Mouse (Mus musculus): ENCODE measurements at regions not wholly inside any gene's neighbourhood (a gene's known extent, or its start where the extent isn't known, plus 50 kb on each side); places are given as distances from the start of the nearest gene placed in this dataset.

GRCm38 (mm10) chr6:101464910-101465309 is 87.2 kb upstream of the Pdzrn3 start:
- 76% methylated on average over 1 of the region's 1 CpGs for WGBS
- H3K4me3 ChIP-seq (replicated peaks; ENCODE audit: insufficient read depth, low read depth, low read length): no peak overlapping the region
- no peak overlapping the region for H3K27ac ChIP-seq (ENCODE audit: insufficient read depth, low read length)
- DNase-seq: no peak
- no peaks in the 10 kb centered on the region for H3K4me1 ChIP-seq (ENCODE audit: control insufficient read depth, insufficient read depth, low read length)
- TF ChIP-seq CTCF (IDR thresholded peaks at IDR 0.05; ENCODE audit: borderline replicate concordance, insufficient read depth, low read depth, low read length) (no peak), POLR2A (IDR thresholded peaks at IDR 0.05; ENCODE audit: borderline replicate concordance, insufficient read depth, low read length) (no peak)
- H3K27me3 ChIP-seq (ENCODE audit: control insufficient read depth, insufficient read depth, low read length): no peaks in the 10 kb centered on the region

GRCm38 (mm10) chr6:101463812-101464320 is 86.2 kb upstream of the Pdzrn3 start:
- Histone ChIP-seq H3K4me1 (ENCODE audit: control insufficient read depth, insufficient read depth, low read length) (no peaks in the 10 kb centered on the region), H3K27ac (ENCODE audit: insufficient read depth, low read length) (no peak overlapping the region), H3K4me3 (replicated peaks; ENCODE audit: insufficient read depth, low read depth, low read length) (no peak overlapping the region), H3K27me3 (ENCODE audit: control insufficient read depth, insufficient read depth, low read length) (no peaks in the 10 kb centered on the region)
- DNase-seq: no peak
- WGBS: 48% methylated on average over 3 of the region's 3 CpGs
- TF ChIP-seq POLR2A (IDR thresholded peaks at IDR 0.05; ENCODE audit: borderline replicate concordance, insufficient read depth, low read length): no peak
- TF ChIP-seq CTCF (IDR thresholded peaks at IDR 0.05; ENCODE audit: borderline replicate concordance, insufficient read depth, low read depth, low read length): no peak

DNA sequence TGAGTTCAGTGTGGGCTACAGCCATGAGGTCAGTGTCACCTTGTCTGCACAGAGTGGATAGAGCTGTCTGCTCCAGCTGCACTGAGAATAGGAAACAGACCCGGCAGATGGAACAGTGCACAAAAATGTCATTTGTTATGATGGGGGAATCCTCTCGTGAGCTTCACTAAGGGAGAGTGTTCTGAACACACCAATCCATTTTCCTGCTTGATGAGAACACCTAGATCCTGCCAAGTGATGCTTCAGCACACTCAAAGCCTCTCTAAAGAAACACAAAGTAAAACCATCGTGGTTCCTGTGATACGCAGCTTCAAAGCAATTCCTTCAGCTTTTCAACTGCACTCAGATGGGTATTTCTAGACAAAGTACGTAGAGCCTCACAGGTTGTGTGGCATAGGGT is 69.0 kb upstream of the Pdzrn3 start:
- DNase-seq: no peak
- H3K27ac ChIP-seq (ENCODE audit: insufficient read depth, low read length): no peak overlapping the region
- WGBS: 83% methylated on average over 5 of the region's 5 CpGs

GRCm38 (mm10) chr6:101446316-101446715 is 68.6 kb upstream of the Pdzrn3 start:
- H3K27me3 ChIP-seq (ENCODE audit: control insufficient read depth, insufficient read depth, low read length): no peaks in the 10 kb centered on the region
- H3K4me3 ChIP-seq (replicated peaks; ENCODE audit: insufficient read depth, low read depth, low read length): no peak overlapping the region
- WGBS: 25% methylated on average over 2 of the region's 2 CpGs
- no peak overlapping the region for H3K27ac ChIP-seq (ENCODE audit: insufficient read depth, low read length)
- H3K4me1 ChIP-seq (ENCODE audit: control insufficient read depth, insufficient read depth, low read length): no peaks in the 10 kb centered on the region
- no peak for TF ChIP-seq CTCF (IDR thresholded peaks at IDR 0.05; ENCODE audit: borderline replicate concordance, insufficient read depth, low read depth, low read length)
- no peak for TF ChIP-seq POLR2A (IDR thresholded peaks at IDR 0.05; ENCODE audit: borderline replicate concordance, insufficient read depth, low read length)
- DNase-seq: no peak

More for the DNA sequence above, 69.0 kb upstream of the Pdzrn3 start:
- Histone ChIP-seq H3K4me1 (ENCODE audit: control insufficient read depth, insufficient read depth, low read length) (no peaks in the 10 kb centered on the region), H3K27me3 (ENCODE audit: control insufficient read depth, insufficient read depth, low read length) (no peaks in the 10 kb centered on the region), H3K4me3 (replicated peaks; ENCODE audit: insufficient read depth, low read depth, low read length) (no peak overlapping the region)
- TF ChIP-seq CTCF (IDR thresholded peaks at IDR 0.05; ENCODE audit: borderline replicate concordance, insufficient read depth, low read depth, low read length): no peak
- TF ChIP-seq POLR2A (IDR thresholded peaks at IDR 0.05; ENCODE audit: borderline replicate concordance, insufficient read depth, low read length): no peak

DNA sequence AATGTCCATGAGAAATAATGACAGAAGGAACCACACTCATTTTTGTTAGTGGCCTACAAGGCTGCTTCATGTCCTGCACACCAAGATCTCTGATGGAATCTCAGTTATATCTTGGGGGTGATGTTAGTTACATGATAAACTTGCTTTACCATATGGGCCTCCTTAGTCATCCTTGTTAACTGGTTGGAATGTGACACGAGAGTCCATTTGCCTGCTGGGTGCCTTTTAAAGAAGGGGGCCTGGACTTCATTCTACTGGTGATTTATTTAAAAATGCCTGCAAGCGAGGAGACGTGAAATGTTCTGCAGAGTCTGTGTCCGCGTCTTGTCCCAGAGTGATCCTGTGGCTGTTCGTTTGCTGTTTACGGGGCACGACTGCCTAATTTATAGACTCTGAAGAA is 55.1 kb upstream of the Pdzrn3 start:
- 83% methylated on average over 8 of the region's 8 CpGs for WGBS
- H3K4me3 ChIP-seq (replicated peaks; ENCODE audit: insufficient read depth, low read depth, low read length): no peak overlapping the region

DNA sequence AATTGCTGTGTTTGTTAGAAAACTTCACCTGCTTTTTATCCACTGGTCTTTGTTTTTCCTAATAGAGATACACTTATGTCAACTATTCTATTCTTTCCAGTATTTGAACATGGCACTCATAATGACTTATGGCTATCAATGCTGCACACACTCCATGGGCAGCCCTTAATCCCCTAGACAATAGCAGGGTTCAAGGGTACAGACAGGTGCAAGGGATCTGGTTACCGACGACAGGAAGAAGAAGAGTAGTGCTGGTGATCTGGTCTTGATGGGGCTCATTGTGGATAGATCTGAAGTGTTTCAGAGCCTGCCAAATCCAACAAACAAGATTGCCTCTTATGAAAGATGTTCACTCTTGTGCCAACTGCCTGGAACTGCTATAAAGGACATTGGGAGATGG is 51.9 kb upstream of the Pdzrn3 start:
- Histone ChIP-seq H3K4me3 (replicated peaks; ENCODE audit: insufficient read depth, low read depth, low read length) (no peak overlapping the region), H3K4me1 (ENCODE audit: control insufficient read depth, insufficient read depth, low read length) (no peaks in the 10 kb centered on the region), H3K27me3 (ENCODE audit: control insufficient read depth, insufficient read depth, low read length) (no peaks in the 10 kb centered on the region), H3K27ac (ENCODE audit: insufficient read depth, low read length) (no peak overlapping the region)
- TF ChIP-seq CTCF (IDR thresholded peaks at IDR 0.05; ENCODE audit: borderline replicate concordance, insufficient read depth, low read depth, low read length) (no peak), POLR2A (IDR thresholded peaks at IDR 0.05; ENCODE audit: borderline replicate concordance, insufficient read depth, low read length) (no peak)
- WGBS: 37% methylated on average over 2 of the region's 2 CpGs
- DNase-seq: no peak

More for the DNA sequence above, 55.1 kb upstream of the Pdzrn3 start:
- H3K4me1 ChIP-seq (ENCODE audit: control insufficient read depth, insufficient read depth, low read length): no peaks in the 10 kb centered on the region
- no peak for DNase-seq
- no peaks in the 10 kb centered on the region for H3K27me3 ChIP-seq (ENCODE audit: control insufficient read depth, insufficient read depth, low read length)
- no peak for TF ChIP-seq POLR2A (IDR thresholded peaks at IDR 0.05; ENCODE audit: borderline replicate concordance, insufficient read depth, low read length)
- TF ChIP-seq CTCF (IDR thresholded peaks at IDR 0.05; ENCODE audit: borderline replicate concordance, insufficient read depth, low read depth, low read length): no peak
- H3K27ac ChIP-seq (ENCODE audit: insufficient read depth, low read length): no peak overlapping the region

All from cerebellum, adult 2 months (tissue).